Mouse (Mus musculus) hindbrain, embryonic 11.5 days (tissue): ENCODE data around the gene Mpp1. TPM values are rescaled to one million over a fixed set of nuclear protein-coding genes. Genes with fewer than 3 reads are reported as not detected.

Experiments used
- ATAC-seq: fragments of 200-750 bp; cut with Nextera tagmentation; 2 replicates; pipeline ENCODE4 v1.8.0; 2017; ENCODE audit warnings: mild to moderate bottlenecking, moderate TSS enrichment, moderate library complexity; ENCODE audit not compliant: low FRiP score
- DNase-seq: peaks from one replicate; pipeline ENCODE4 v3.0.0-alpha.2; 2015; ENCODE audit warnings: low spot score
- H3K27ac ChIP-seq: fragments of 300-500 bp; sonication (generic); 2 replicates; pipeline ENCODE4 v1.5.1; 2014; ENCODE audit warnings: mild to moderate bottlenecking, low read depth, low read length
- H3K27me3 ChIP-seq: fragments of 300-500 bp; sonication (generic); 2 replicates; pipeline ENCODE4 v1.6.1; 2014; ENCODE audit warnings: mild to moderate bottlenecking, low read length, moderate library complexity, mixed read lengths; ENCODE audit not compliant: control insufficient read depth, insufficient read depth
- H3K36me3 ChIP-seq: fragments of 300-500 bp; sonication (generic); 2 replicates; pipeline ENCODE4 v1.6.1; 2014; ENCODE audit warnings: mild to moderate bottlenecking, low read length, moderate library complexity, mixed read lengths; ENCODE audit not compliant: control insufficient read depth, insufficient read depth
- H3K4me1 ChIP-seq: fragments of 300-500 bp; sonication (generic); replicated peaks from 2 replicates; pipeline ENCODE4 v1.6.1; 2014; ENCODE audit warnings: low read length, mixed read lengths; ENCODE audit not compliant: control insufficient read depth, insufficient read depth
- H3K4me2 ChIP-seq: fragments of 300-500 bp; sonication (generic); replicated peaks from 2 replicates; pipeline ENCODE4 v1.6.1; 2014; ENCODE audit warnings: mild to moderate bottlenecking, low read depth, low read length
- H3K4me3 ChIP-seq: fragments of 300-500 bp; sonication (generic); 2 replicates; pipeline ENCODE4 v1.5.1; 2014; ENCODE audit warnings: low read depth, low read length
- H3K9ac ChIP-seq: fragments of 300-500 bp; sonication (generic); 2 replicates; pipeline ENCODE4 v1.6.1; 2014; ENCODE audit warnings: low read depth, low read length
- H3K9me3 ChIP-seq: fragments of 300-500 bp; sonication (generic); 2 replicates; pipeline ENCODE4 v1.6.1; 2016; ENCODE audit warnings: low read length; ENCODE audit not compliant: control insufficient read depth
- WGBS: fragments of 180-500 bp; shearing (Covaris S2); extraction: QIAGEN DNeasy Blood & Tissue Kit; methylation state at CpG from one replicate; pipeline ENCODE4 v1.1.7; 2014; 5-methylcytosine and 5-hydroxymethylcytosine counted together
- polyA plus RNA-seq: library from polyadenylated mRNA; unstranded; fragments of >200 nt; fragmentation: Nextera tagmentation; extraction: Ambion mirVana; gene quantifications from 2 replicates; pipeline ENCODE4 v1.2.1, GENCODE M21; 2014

Mpp1 gene
- polyA plus RNA-seq, 1 experiment from 2014 or later = 28.0 TPM

DNA sequence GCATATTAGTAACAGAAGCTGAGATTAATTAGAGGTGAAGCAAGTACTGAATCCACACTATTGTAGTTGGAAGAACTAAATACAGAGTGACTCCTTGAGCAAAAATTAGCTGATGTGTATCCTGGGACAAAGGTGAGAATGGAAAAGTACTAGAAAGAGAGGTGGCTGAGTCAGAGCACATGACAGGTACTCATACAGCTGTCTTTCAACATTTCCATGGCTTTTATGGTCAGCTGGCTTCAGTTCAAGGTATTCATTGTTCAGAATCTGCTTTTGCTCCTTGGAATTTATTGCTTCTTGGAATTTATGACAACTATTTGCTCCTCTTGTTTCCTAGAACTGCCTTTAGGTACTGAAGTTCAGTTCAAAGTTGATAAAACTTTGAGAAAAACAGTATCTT is 6.1 kb upstream of the Mpp1 start:
- H3K4me1 ChIP-seq = no peaks in the 10 kb centered on the region
- no peak for DNase-seq
- H3K4me2 ChIP-seq = no peak overlapping the region
- H3K4me3 ChIP-seq = no peak overlapping the region
- no peaks in the 10 kb centered on the region for H3K27me3 ChIP-seq
- H3K27ac ChIP-seq = no peak overlapping the region
- no peaks in the 10 kb centered on the region for H3K36me3 ChIP-seq
- no peak overlapping the region for H3K9ac ChIP-seq
- no peaks in the 10 kb centered on the region for H3K9me3 ChIP-seq
- ATAC-seq = no peak

- ATAC-seq (no peak), DNase-seq (no peak)
- WGBS = 79% methylated on average over 2 of the region's 2 CpGs
- Histone ChIP-seq H3K4me1 (no peaks in the 10 kb centered on the region), H3K4me2 (no peak overlapping the region), H3K9me3 (no peaks in the 10 kb centered on the region), H3K9ac (no peak overlapping the region), H3K4me3 (no peak overlapping the region), H3K27me3 (no peaks in the 10 kb centered on the region), H3K36me3 (no peaks in the 10 kb centered on the region), H3K27ac (no peak overlapping the region)
These were observed 1.3 kb downstream of the Mpp1 start for GRCm38 (mm10) chrX:75129474-75129873.

- no peak for ATAC-seq
- Histone ChIP-seq H3K27ac (no peak overlapping the region), H3K9me3 (no peaks in the 10 kb centered on the region), H3K4me3 (no peak overlapping the region), H3K36me3 (no peaks in the 10 kb centered on the region), H3K9ac (no peak overlapping the region), H3K4me2 (no peak overlapping the region), H3K4me1 (no peaks in the 10 kb centered on the region), H3K27me3 (no peaks in the 10 kb centered on the region)
- DNase-seq = no peak
These were observed 2.4 kb downstream of the Mpp1 start for GRCm38 (mm10) chrX:75128333-75128980.

- H3K4me1 ChIP-seq = no peaks in the 10 kb centered on the region
- no peaks in the 10 kb centered on the region for H3K27me3 ChIP-seq
- DNase-seq (no peak), ATAC-seq (no peak)
- H3K36me3 ChIP-seq = no peaks in the 10 kb centered on the region
- no peak overlapping the region for H3K27ac ChIP-seq
- no peak overlapping the region for H3K4me2 ChIP-seq
- H3K9ac ChIP-seq = no peak overlapping the region
- no peaks in the 10 kb centered on the region for H3K9me3 ChIP-seq
- H3K4me3 ChIP-seq = no peak overlapping the region
These were observed 3.9 kb downstream of the Mpp1 start for GRCm38 (mm10) chrX:75126893-75127292.

- ATAC-seq (no peak), DNase-seq (no peak)
- Histone ChIP-seq H3K9me3 (no peaks in the 10 kb centered on the region), H3K27me3 (no peaks in the 10 kb centered on the region), H3K27ac (no peak overlapping the region), H3K4me2 (no peak overlapping the region), H3K9ac (no peak overlapping the region), H3K4me3 (no peak overlapping the region), H3K4me1 (no peaks in the 10 kb centered on the region), H3K36me3 (no peaks in the 10 kb centered on the region)
- 91% methylated on average over 3 of the region's 3 CpGs for WGBS
These were observed 5.2 kb downstream of the Mpp1 start for GRCm38 (mm10) chrX:75125606-75126005.

- Histone ChIP-seq H3K27me3 (no peaks in the 10 kb centered on the region), H3K36me3 (no peaks in the 10 kb centered on the region), H3K4me2 (no peak overlapping the region), H3K4me3 (no peak overlapping the region), H3K27ac (no peak overlapping the region), H3K9me3 (no peaks in the 10 kb centered on the region), H3K9ac (no peak overlapping the region), H3K4me1 (no peaks in the 10 kb centered on the region)
- DNase-seq (no peak), ATAC-seq (no peak)
These were observed 15.3 kb downstream of the Mpp1 start for GRCm38 (mm10) chrX:75115550-75115949.

DNA sequence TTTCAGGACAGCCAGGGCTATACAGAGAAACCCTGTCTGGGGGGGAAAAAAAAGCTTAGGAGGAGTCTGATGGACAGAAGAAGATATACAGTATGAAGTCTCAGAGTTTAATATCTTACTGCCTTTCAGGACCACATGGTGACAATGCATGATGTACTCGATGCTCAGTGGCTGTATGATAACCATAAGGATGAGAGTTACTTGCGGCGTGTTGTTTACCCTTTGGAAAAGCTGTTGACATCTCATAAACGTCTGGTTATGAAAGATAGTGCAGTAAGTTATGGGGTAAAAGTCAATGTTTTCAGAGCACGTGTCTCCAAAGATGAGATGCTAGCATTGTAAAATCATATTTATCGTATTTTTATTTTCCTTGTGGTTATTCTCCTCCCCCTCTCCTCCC is 28.5 kb downstream of the Mpp1 start:
- H3K27ac ChIP-seq = no peak overlapping the region
- H3K36me3 ChIP-seq = no peaks in the 10 kb centered on the region
- no peak for ATAC-seq
- H3K4me2 ChIP-seq = no peak overlapping the region
- 93% methylated on average over 6 of the region's 6 CpGs for WGBS
- no peaks in the 10 kb centered on the region for H3K27me3 ChIP-seq
- no peaks in the 10 kb centered on the region for H3K4me1 ChIP-seq
- no peak overlapping the region for H3K9ac ChIP-seq
- H3K9me3 ChIP-seq = no peaks in the 10 kb centered on the region
- H3K4me3 ChIP-seq = no peak overlapping the region
- DNase-seq = no peak

- Histone ChIP-seq H3K27me3 (no peaks in the 10 kb centered on the region), H3K4me3 (no peak overlapping the region), H3K36me3 (no peaks in the 10 kb centered on the region), H3K27ac (no peak overlapping the region), H3K4me2 (no peak overlapping the region), H3K4me1 (no peaks in the 10 kb centered on the region), H3K9me3 (no peaks in the 10 kb centered on the region), H3K9ac (no peak overlapping the region)
- ATAC-seq (no peak), DNase-seq (no peak)
- 86% methylated on average over 8 of the region's 8 CpGs for WGBS
These were observed 32.0 kb downstream of the Mpp1 start for GRCm38 (mm10) chrX:75098799-75099198.

DNA sequence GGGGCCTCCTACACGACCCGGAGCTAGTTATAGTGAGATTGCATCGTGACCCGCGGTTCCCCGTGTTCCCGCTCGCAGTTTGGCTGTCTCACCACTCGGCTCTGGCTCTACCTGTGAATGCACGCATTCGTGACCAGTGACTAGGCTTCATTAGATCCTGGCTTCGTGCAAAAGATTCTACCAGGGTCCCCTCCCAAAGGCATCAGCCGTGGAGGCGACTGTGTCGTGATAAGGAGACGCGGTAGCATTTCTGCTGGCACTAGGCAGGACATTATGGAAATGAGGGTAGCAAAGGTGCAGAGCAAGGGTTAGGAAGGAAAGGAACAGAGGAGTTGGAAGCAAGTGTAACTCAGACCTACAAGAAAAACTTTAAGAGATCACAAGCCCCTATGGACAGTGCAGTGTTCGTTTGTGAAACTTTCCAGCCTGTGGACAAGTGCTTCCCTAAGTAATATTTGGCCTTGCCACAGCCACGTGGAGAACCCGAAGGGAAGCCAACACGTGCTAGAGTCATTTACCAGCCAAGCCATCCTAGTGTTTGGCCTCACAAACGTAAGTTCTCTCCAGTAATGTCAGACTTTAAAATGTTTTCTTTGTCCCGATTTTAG is 34.5 kb downstream of the Mpp1 start:
- peak overlapping the region; percentile 50 for H3K4me3 ChIP-seq
- no peaks in the 10 kb centered on the region for H3K9me3 ChIP-seq
- peak overlapping the region; percentile 58 for H3K9ac ChIP-seq
- WGBS = 18% methylated on average over 22 of the region's 23 CpGs
- H3K4me1 ChIP-seq = no peaks in the 10 kb centered on the region
- no peak overlapping the region for H3K27ac ChIP-seq
- no peaks in the 10 kb centered on the region for H3K27me3 ChIP-seq
- ATAC-seq (peak; percentile 28; the same call in 1 of the 2 replicates), DNase-seq (peak; percentile 28)
- H3K36me3 ChIP-seq = no peaks in the 10 kb centered on the region
- peak overlapping the region; percentile 49 for H3K4me2 ChIP-seq
